Mouse (Mus musculus) Patski (cell line): Measurements from ENCODE around the gene Hes7. TPM values are rescaled to one million over a fixed set of nuclear protein-coding genes. Genes with fewer than 3 reads are reported as not detected.
"Not testable (repeated sequence)": the region's sequence is repeated elsewhere in the genome, so short reads cannot be mapped to it uniquely, and the experiment has no call there.

Experiments used
- ATAC-seq: fragments of 100-300 bp; one replicate; pipeline ENCODE4 v1.8.0; 2021
- CTCF ChIA-PET: fragments of 350-600 bp; sonication (Branson Sonifier 250); formaldehyde crosslinking; loops from one replicate; lab custom pipeline; 2022; ENCODE audit warnings: inconsistent platforms; lab: Charles Lee
- POLR2A ChIA-PET: fragments of 350-600 bp; sonication (Branson Sonifier 250); formaldehyde crosslinking; loops from one replicate; lab custom pipeline; 2022; ENCODE audit warnings: antibody characterized with exemption, inconsistent platforms; lab: Charles Lee
- DNase-seq: peaks from one replicate; pipeline ENCODE4 v3.0.0-alpha.2; 2011; ENCODE audit warnings: low read depth, low spot score
- H3K27me3 ChIP-seq: fragments of 371-371 bp; one replicate; pipeline ENCODE4 v1.5.1; 2021
- CTCF ChIP-seq: fragments of 100-300 bp; IDR thresholded peaks from one replicate; pipeline ENCODE4 v1.5.1; 2021
- in situ Hi-C: fragments of 300-500 bp; cut with MboI; formaldehyde crosslinking; loops from 3 replicates; pipeline ENCODE4 v1.11.1; 2018; ENCODE audit warnings: low pct_unique_long_range_greater_than_20kb, mixed read lengths
- polyA plus RNA-seq: library from polyadenylated mRNA; unstranded; gene quantifications from one replicate; pipeline ENCODE4 v1.2.3, GENCODE M21; 2021

The Hes7 gene
- polyA plus RNA-seq, 1 experiment from 2014 or later: 0.53 TPM

- POLR2A ChIA-PET: interaction anchor here (0.8 kb wide), 1 partner anchor 13 kb away, joined by 3 read pairs; no protein-coding TSS in a partner anchor
- DNase-seq: no peak
- no peak for TF ChIP-seq CTCF
- H3K27me3 ChIP-seq: no peaks in the 10 kb centered on the region
- CTCF ChIA-PET: interaction anchor here (0.8 to 2.3 kb wide), 11 partner anchors 13 to 33 kb away, joined by 3 to 13 read pairs (median 5); partner anchors contain the start of genes 9130213A22Rik and Borcs6
- no peak for ATAC-seq
- in situ Hi-C loops: loop anchor here (25.0 kb wide), 1 partner anchor 895 kb away; the partner anchor contains the start of genes Ctdnep1, Elp5, Gabarap and Phf23
These were observed 27.8 kb upstream of the Hes7 start for GRCm38 (mm10) chr11:69092386-69092751.

GRCm38 (mm10) chr11:69092871-69093270 is 27.3 kb upstream of the Hes7 start:
- POLR2A ChIA-PET: interaction anchor here (0.8 kb wide), 1 partner anchor 13 kb away, joined by 3 read pairs; no protein-coding TSS in a partner anchor

GRCm38 (mm10) chr11:69093856-69094255 is 26.3 kb upstream of the Hes7 start:
- ChIA-PET CTCF (interaction anchor here (1.0 to 2.3 kb wide), 8 partner anchors 12 to 54 kb away, joined by 3 to 5 read pairs (median 4); no protein-coding TSS in a partner anchor), POLR2A (interaction anchor here (0.5 to 1.5 kb wide), 5 partner anchors 17 to 36 kb away, joined by 3 to 4 read pairs (median 3); partner anchors contain the start of gene 9130213A22Rik)
- not testable (repeated sequence) for DNase-seq, ATAC-seq, H3K27me3 ChIP-seq
- in situ Hi-C loops: loop anchor here (25.0 kb wide), 1 partner anchor 893 kb away; the partner anchor contains the start of genes Ctdnep1, Elp5, Gabarap and Phf23

More at GRCm38 (mm10) chr11:69092871-69093270, 27.3 kb upstream of the Hes7 start:
- no peak for DNase-seq
- CTCF ChIA-PET: interaction anchor here (0.8 to 2.3 kb wide), 12 partner anchors 11 to 33 kb away, joined by 3 to 13 read pairs (median 4); partner anchors contain the start of genes 9130213A22Rik and Borcs6
- in situ Hi-C loops: loop anchor here (25.0 kb wide), 1 partner anchor 894 kb away; the partner anchor contains the start of genes Ctdnep1, Elp5, Gabarap and Phf23
- ATAC-seq: no peak
- H3K27me3 ChIP-seq: no peaks in the 10 kb centered on the region
- no peak for TF ChIP-seq CTCF

- DNase-seq (peak; percentile 96), ATAC-seq (peak; percentile 60)
- no peaks in the 10 kb centered on the region for H3K27me3 ChIP-seq
- no peak for TF ChIP-seq CTCF
- ChIA-PET POLR2A (interaction anchor here (0.5 to 1.5 kb wide), 6 partner anchors 16 to 37 kb away, joined by 3 to 4 read pairs (median 3); partner anchors contain the start of gene 9130213A22Rik), CTCF (interaction anchor here (1.0 to 2.3 kb wide), 9 partner anchors 15 to 162 kb away, joined by 3 to 5 read pairs (median 4); partner anchors contain the start of gene 9130213A22Rik)
- in situ Hi-C loops: loop anchor here (5.0 to 25.0 kb wide), 2 partner anchors 317 to 892 kb away; partner anchors contain the start of genes Ctdnep1, Elp5, Gabarap and Kdm6b
These were observed 25.3 kb upstream of the Hes7 start, which contains the start of gene Per1 for GRCm38 (mm10) chr11:69094697-69095429. Gene Per1 (plus strand): TSS chr11:69095217.

- ChIA-PET POLR2A (interaction anchor here (0.9 kb wide), 1 partner anchor 16 kb away, joined by 4 read pairs; no protein-coding TSS in a partner anchor), CTCF (interaction anchor here (1.0 to 2.3 kb wide), 6 partner anchors 14 to 162 kb away, joined by 3 to 5 read pairs (median 4); partner anchors contain the start of gene 9130213A22Rik)
- H3K27me3 ChIP-seq: no peaks in the 10 kb centered on the region
- no peak for ATAC-seq
- TF ChIP-seq CTCF: no peak
- no peak for DNase-seq
- in situ Hi-C loops: loop anchor here (5.0 to 25.0 kb wide), 2 partner anchors 317 to 892 kb away; partner anchors contain the start of genes Ctdnep1, Elp5, Gabarap and Kdm6b
These were observed 24.5 kb upstream of the Hes7 start for GRCm38 (mm10) chr11:69095511-69096231.

- ChIA-PET CTCF (interaction anchor here (1.0 to 1.5 kb wide), 3 partner anchors 14 to 161 kb away, joined by 3 to 5 read pairs (median 3); no protein-coding TSS in a partner anchor), POLR2A (interaction anchor here (0.7 to 1.8 kb wide), 3 partner anchors 9 to 36 kb away, joined by 3 to 6 read pairs (median 3); partner anchors contain the start of gene Borcs6)
- no peak for DNase-seq
- no peak for TF ChIP-seq CTCF
- H3K27me3 ChIP-seq: no peaks in the 10 kb centered on the region
- no peak for ATAC-seq
- in situ Hi-C loops: loop anchor here (5.0 to 25.0 kb wide), 2 partner anchors 316 to 891 kb away; partner anchors contain the start of genes Ctdnep1, Elp5, Gabarap and Kdm6b
These were observed 23.7 kb upstream of the Hes7 start for GRCm38 (mm10) chr11:69096360-69096986.

- TF ChIP-seq CTCF: no peak
- ATAC-seq (peak; percentile 28), DNase-seq (no peak)
- POLR2A ChIA-PET: interaction anchor here (0.9 to 1.8 kb wide), 2 partner anchors 8 to 37 kb away, joined by 3 to 6 read pairs; partner anchors contain the start of gene Borcs6
- in situ Hi-C loops: loop anchor here (5.0 to 25.0 kb wide), 2 partner anchors 315 to 890 kb away; partner anchors contain the start of genes Ctdnep1, Elp5, Gabarap and Kdm6b
- CTCF ChIA-PET: interaction anchor here (1.5 kb wide), 1 partner anchor 13 kb away, joined by 5 read pairs; no protein-coding TSS in a partner anchor
- no peaks in the 10 kb centered on the region for H3K27me3 ChIP-seq
These were observed 23.0 kb upstream of the Hes7 start for GRCm38 (mm10) chr11:69096987-69097900.
